Mouse (Mus musculus) G1E (cell line): ENCODE measurements around the gene Il1a.

Experiments used
- CTCF ChIP-seq: IDR thresholded peaks from 2 replicates; pipeline ENCODE4 v1.5.1; 2012; ENCODE audit warnings: low read depth, low read length, inconsistent platforms, mixed read lengths
- GATA1 ChIP-seq: IDR thresholded peaks from 2 replicates; pipeline ENCODE4 v1.6.1; 2012; ENCODE audit warnings: borderline replicate concordance, low read length, inconsistent platforms, mixed read lengths
- GATA2 ChIP-seq: IDR thresholded peaks from 2 replicates; pipeline ENCODE4 v1.6.1; 2012; ENCODE audit warnings: low read depth, low read length, inconsistent platforms, borderline replicate concordance
- POLR2AphosphoS5 ChIP-seq: IDR thresholded peaks from 2 replicates; pipeline ENCODE4 v1.6.1; 2012; ENCODE audit warnings: low read depth, low read length, inconsistent platforms; ENCODE audit not compliant: insufficient replicate concordance
- TAL1 ChIP-seq: conservative IDR thresholded peaks from 2 replicates; pipeline ENCODE4 v1.6.1; 2012; ENCODE audit warnings: low read depth, low read length, inconsistent platforms, mixed read lengths

GRCm38 (mm10) chr2:129254076-129254475, 55.7 kb downstream of the Il1a start:
- TF ChIP-seq CTCF (no peak), GATA1 (no peak), POLR2AphosphoS5 (no peak), TAL1 (no peak), GATA2 (no peak)
